Mouse (Mus musculus) lung, postnatal 0 days (tissue): ENCODE results near the gene Ccl11.

Experiments
- CTCF ChIP-seq: IDR thresholded peaks from 2 replicates; pipeline ENCODE4 v1.5.1; 2016; ENCODE audit warnings: antibody characterized with exemption, mild to moderate bottlenecking
- EP300 ChIP-seq: IDR thresholded peaks from 2 replicates; pipeline ENCODE4 v1.6.1; 2016; ENCODE audit warnings: antibody characterized with exemption, mild to moderate bottlenecking, control low read depth

- TF ChIP-seq CTCF = no peak
- no peak for TF ChIP-seq EP300
Observed at GRCm38 (mm10) chr11:82035356-82035755, 22.3 kb upstream of the Ccl11 start, which contains the start of gene Ccl2.
